Mouse (Mus musculus): Measurements from ENCODE around the gene Smco3.

DNA sequence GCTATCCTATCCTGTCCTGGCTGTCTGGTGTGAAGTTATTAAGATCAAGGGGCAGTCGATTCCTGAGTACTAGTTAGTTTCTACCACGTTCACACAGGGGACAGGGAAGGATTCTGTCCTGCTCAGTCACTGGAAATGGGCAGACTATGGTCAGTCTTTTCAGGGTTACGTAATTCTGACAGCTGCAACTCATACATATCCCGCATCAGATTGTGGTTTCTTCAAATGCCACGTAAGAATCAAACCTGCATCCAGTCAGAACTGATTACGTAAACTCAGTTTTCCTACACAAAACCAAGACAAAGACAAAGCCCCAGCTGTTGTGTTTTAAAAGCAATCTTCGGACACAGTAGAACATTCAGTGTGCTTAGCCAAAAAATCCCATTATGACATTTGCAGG lies 19.9 kb downstream of the Smco3 start:
- TF ChIP-seq POLR2A (IDR thresholded peaks at IDR 0.05; ENCODE audit: control insufficient read depth in 1 of 2, insufficient read depth in 1 of 2, low read depth in 1 of 2, low read length in 2 of 2, poor library complexity in 1 of 2) (no peak), CTCF (IDR thresholded peaks at IDR 0.05 in 2 of 3, conservative IDR thresholded peaks at IDR 0.05 in 1 of 3; ENCODE audit: control insufficient read depth in 1 of 3, insufficient read depth in 1 of 3, low read depth in 2 of 3, low read length in 3 of 3, poor library complexity in 1 of 3, severe bottlenecking in 1 of 3) (no peak), POLR2AphosphoS2 (IDR thresholded peaks at IDR 0.05; ENCODE audit: low read length) (no peak), MYB (IDR thresholded peaks at IDR 0.05; ENCODE audit: low read depth, low read length) (no peak), GABPA (IDR thresholded peaks at IDR 0.05; ENCODE audit: low read depth, low read length) (no peak), TAL1 (IDR thresholded peaks at IDR 0.05; ENCODE audit: low read length) (no peak), ZKSCAN1 (IDR thresholded peaks at IDR 0.05; ENCODE audit: low read depth, low read length) (no peak), MAX (IDR thresholded peaks at IDR 0.05; ENCODE audit: low read length) (no peak), MEF2A (IDR thresholded peaks at IDR 0.05; ENCODE audit: extremely low read depth, insufficient replicate concordance, low read depth, low read length, poor library complexity, severe bottlenecking) (no peak), GATA1 (IDR thresholded peaks at IDR 0.05; ENCODE audit: low read depth, low read length) (no peak), CHD1 (IDR thresholded peaks at IDR 0.05; ENCODE audit: low read depth, low read length) (no peak), HCFC1 (IDR thresholded peaks at IDR 0.05; ENCODE audit: low read depth, low read length) (no peak), ELF1 (IDR thresholded peaks at IDR 0.05; ENCODE audit: low read depth, low read length) (no peak)

All from MEL (cell line).